Mouse (Mus musculus) cerebellum, adult 8-10 months (tissue): ENCODE data around the gene Cog5.
A peak's percentile ranks its signal among the peaks of the same experiment; 100 is the strongest.

Experiments used
- DNase-seq: peaks from one replicate; pipeline ENCODE4 v3.0.0; 2022

Gene Cog5

GRCm38 (mm10) chr12:31712233-31712632 is 57.6 kb downstream of the Cog5 start:
- DNase-seq, result no peak

DNA sequence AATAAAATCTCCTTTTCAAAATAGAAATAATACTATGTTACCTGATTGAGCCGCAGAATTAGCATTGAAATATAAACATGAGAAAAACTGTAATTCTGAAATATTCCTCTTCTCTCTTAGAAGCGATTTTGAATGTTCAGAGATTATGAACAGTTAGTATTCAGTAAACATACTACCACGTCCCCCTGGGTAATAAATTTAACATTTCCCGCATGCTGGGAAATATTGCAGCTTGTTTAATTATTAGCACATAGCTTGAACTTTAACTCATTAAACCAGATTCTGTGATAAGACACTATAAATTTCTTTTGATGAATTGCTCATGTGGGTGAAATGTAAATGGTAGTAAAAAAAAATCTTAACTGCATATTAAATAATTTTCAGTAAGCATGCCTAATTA is 58.1 kb downstream of the Cog5 start:
- DNase-seq, result no peak

- DNase-seq, result peak; percentile 76
These were observed 58.9 kb downstream of the Cog5 start, which contains the start of gene Gpr22 for GRCm38 (mm10) chr12:31713600-31713999. Gpr22 (minus strand) TSS chr12:31713947.

DNA sequence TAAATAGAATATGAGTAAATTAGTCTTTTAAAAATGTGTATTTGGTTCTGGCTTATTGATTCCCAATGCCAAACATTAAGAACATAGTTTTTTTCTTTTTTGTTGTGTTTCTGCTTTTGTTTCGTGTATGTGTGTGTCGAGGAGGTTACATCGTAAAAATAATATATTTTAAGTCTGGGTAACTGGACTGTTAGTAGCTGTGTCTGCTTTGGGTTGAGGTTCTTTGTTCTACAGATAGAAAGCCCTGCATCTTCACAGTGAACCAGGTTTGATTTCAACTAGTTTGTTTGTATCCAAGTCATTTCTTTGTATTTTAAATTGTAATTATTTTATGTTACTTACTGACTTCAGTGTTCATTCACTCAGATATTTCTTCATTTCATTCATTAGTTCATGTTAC is 59.4 kb downstream of the Cog5 start:
- no peak for DNase-seq

GRCm38 (mm10) chr12:31719586-31720275 is 65.1 kb downstream of the Cog5 start:
- no peak for DNase-seq

- no peak for DNase-seq
These were observed 69.9 kb downstream of the Cog5 start for GRCm38 (mm10) chr12:31724576-31724975.

GRCm38 (mm10) chr12:31725511-31726275 is 71.0 kb downstream of the Cog5 start:
- DNase-seq, result no peak

GRCm38 (mm10) chr12:31726707-31727106 is 72.0 kb downstream of the Cog5 start:
- DNase-seq, result no peak

- DNase-seq, result no peak
These were observed 75.5 kb downstream of the Cog5 start for GRCm38 (mm10) chr12:31730126-31730525.

DNA sequence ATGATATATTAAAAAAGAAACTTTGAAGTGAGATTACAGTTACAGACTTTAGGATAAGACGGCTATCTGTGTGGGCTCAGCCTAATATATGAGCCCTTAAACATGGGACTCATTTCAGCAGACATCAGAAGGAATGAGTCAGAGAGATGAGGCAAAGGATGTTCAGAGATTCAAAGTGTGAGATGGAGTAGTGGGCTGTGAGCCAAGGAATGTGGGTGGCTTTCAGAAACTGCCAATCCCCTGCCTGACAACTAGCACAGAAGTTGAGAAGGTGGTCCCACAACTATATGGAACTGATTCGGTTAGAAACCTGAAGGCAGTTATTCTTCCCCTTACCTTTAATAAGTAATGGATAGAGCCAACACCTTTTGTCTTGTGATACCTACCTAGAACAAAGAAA is 79.9 kb downstream of the Cog5 start:
- DNase-seq, result no peak

GRCm38 (mm10) chr12:31747301-31747700 is 92.6 kb downstream of the Cog5 start:
- no peak for DNase-seq

DNA sequence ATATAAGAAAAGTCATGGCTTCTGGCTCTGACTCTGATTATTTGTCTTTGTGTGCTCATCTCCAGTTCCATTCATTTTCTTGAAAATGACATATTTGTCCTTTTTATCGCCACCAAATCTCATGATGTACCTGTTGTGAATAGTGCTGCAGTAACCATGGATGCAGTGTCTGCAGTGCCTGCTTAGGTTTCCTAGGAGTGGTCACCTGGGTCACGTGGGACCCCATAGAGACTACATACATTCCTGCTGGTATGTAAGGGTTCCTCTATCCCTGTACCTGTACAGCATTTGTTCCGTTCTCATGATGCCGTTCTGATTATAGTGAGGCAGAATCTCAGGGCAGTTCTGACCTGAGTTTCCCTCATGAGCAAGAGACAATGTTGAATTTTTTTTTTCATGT is 95.2 kb downstream of the Cog5 start:
- DNase-seq, result no peak

- no peak for DNase-seq
These were observed 99.8 kb downstream of the Cog5 start for GRCm38 (mm10) chr12:31754465-31754864.

DNA sequence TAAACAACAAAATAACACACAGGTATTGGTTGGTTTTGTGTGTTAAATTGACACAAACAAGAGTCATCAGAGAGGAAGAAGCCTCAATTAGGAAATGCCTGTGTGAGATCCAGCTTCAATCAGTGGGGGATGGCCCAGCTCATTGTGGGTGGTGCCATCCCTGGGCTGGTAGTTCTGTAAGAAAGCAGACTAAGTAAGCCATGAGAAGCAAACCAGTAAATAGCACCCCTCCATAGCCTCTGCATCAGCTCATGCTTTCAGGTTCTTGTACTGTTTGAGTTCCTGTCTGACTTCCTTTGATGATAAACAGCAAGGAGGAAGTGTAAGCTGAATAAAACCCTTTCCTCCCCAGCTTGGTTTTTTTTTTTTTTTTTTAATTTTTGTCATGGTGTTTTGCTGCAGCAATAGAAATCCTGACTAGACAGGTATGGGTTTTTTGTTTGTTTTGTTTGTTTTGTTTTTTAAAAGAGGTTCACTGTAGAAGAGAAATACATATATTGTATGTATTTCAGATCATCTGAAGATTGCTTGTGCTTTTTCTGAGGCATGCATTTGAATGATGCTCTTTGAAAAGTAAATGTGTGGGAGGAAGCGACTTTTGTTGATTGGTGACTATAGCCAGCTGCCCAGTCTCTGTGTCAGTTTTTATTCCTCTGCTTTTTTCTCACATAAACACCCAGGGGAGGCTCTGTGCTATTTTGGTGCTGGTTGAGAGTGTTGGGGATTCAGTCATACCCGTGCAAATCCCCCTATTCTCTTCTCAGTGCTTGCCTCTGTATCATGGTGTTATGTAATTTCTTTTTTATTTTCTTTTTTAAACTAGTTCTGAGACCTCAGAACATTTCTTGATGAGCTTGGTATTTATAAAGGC is 101.5 kb downstream of the Cog5 start:
- no peak for DNase-seq

DNA sequence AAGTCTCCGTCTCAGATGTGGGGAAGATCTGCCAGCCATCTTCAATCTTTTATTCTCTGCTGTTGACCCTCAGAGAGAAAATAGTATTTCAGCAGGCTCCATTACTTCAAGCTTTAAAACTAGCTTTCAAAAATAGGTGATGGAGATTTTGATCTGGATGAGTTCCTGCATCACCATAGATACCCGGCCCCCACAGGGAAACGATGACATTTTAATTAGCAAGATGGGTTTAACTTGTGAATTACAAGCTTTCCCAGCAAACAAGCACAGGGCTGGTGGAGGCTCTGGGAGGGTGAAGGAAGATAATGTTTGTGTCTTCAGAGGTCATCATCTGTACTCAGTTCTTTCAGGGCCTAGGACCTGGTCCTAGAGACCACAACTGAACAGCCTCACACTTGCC is 118.9 kb downstream of the Cog5 start:
- no peak for DNase-seq

GRCm38 (mm10) chr12:31784291-31784690 is 129.6 kb downstream of the Cog5 start:
- no peak for DNase-seq

DNA sequence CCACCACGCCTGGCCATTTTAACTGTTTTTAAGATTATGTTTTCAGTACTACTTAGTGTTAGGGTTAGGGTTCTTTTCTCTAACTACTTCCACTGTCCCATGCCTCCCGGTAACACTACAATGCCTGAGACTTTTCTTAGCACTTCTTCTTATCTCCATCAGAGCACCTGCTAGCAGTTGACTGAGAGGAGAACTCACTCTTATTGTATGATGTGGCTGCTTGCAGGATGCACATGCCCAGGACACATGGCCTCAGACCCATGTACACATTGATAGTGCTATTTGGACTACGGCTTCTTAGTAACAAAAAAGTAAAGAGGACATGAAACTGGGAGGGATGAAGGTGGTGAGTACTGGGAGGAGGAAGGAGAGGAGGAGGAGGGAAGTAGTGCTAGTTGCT is 133.9 kb downstream of the Cog5 start:
- DNase-seq, result no peak

DNA sequence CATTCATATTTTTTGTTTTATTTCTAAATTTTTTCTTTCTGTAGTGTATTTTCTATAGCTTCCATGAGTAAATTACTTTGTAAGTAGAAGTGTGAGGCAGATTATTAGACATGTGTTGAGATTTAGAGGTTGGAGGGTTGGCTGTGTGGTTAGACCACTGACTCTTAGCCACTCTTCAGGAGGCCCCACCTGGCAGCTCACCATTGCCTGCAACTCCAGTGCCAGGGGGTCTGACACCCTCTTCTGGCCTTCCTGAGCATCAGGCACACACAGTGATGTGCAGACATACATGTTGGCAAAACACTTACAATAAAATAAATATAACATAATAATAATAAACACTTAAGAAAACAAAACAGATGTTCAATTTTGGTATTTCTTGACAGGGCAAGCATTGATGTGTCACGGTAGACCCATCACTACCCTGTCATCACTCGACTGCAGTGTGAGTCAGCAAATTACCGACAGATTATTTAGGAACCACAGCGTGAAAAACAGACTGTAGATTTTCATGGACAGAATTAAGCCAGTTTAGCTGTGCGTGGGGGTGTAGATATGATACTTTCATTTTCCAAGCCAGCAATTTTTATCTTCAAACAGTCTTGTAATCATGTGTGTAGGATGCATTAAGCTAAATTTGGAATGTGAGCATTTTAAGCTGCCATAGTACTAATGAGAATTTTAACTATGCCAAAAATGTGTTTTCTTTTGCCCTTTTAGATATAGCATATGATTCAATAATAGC is 151.9 kb downstream of the Cog5 start:
- no peak for DNase-seq

DNA sequence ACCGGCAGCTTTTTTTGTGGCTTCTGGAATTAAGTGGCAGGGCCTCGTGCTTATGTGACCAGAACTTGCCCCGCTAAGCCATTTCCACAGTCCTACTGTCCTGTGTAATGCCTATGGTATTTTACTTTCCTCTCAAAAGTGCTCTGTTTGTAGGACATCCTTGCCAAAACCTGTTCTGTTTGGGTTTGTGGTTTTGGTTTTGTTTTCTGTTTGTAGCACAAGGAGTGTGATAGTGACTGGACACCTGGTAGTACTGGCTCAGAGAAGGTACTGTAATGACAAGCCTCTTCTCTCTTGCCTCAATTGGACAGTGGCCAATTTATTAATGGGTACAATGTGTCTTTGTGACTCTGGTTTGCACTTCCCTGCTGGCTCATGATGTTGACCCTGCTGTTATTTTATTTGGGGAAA is 163.4 kb downstream of the Cog5 start:
- DNase-seq, result peak; percentile 59

GRCm38 (mm10) chr12:31819096-31819495 is 164.4 kb downstream of the Cog5 start:
- no peak for DNase-seq

GRCm38 (mm10) chr12:31819520-31819919 is 164.9 kb downstream of the Cog5 start:
- no peak for DNase-seq

- no peak for DNase-seq
These were observed 169.0 kb downstream of the Cog5 start for GRCm38 (mm10) chr12:31823671-31824070.

GRCm38 (mm10) chr12:31824831-31825230 is 170.2 kb downstream of the Cog5 start:
- peak; percentile 64 for DNase-seq
